Comparison of ENCODE assay signal across 10 mouse cellular contexts in genomic region chr10:110727816-110728215, GRCm38 (mm10). TPM values are rescaled to one million over a fixed set of nuclear protein-coding genes. Genes with fewer than 3 reads are reported as not detected.
A peak's percentile ranks its signal among the peaks of the same experiment; 100 is the strongest.
DNase-seq lines count a peak whose midpoint lies in the region; TF ChIP-seq lines count a peak whose summit lies in the region.
"Had no signal": no experiment of that assay in that cellular context is flagged by ENCODE, and none has a peak within 500 bp of the region (broad histone marks: within the 10 kb centered on the region; RNA-seq: fewer than 3 reads in every experiment).

No protein-coding gene starts in this region.

- H3K79me2 ChIP-seq in C2C12 (ENCODE audit: control insufficient read depth, insufficient read depth), result no peaks in the 10 kb centered on the region

- 52% methylated on average over 4 of the region's 4 CpGs for WGBS in heart, embryonic 10.5 days
- WGBS in limb, embryonic 10.5 days, result 60% methylated on average over 4 of the region's 4 CpGs

- peak; percentile 24 for TF ChIP-seq CTCF in C2C12 (IDR thresholded peaks at IDR 0.05; ENCODE audit: control insufficient read depth, insufficient read depth, insufficient read length)
- TF ChIP-seq CTCF in embryonic fibroblast, embryonic 13.5 days (IDR thresholded peaks at IDR 0.05; ENCODE audit: borderline replicate concordance, insufficient read depth, low read length), result peak; percentile 6; the same call in 1 of the 2 replicates

- peak; percentile 41 for DNase-seq in heart, adult 8-10 months (ENCODE audit: low spot score)
- DNase-seq in heart, embryonic 10.5 days (ENCODE audit: low spot score), result no peak
- peak; percentile 4 for DNase-seq in T-cell, adult 2 months (ENCODE audit: low spot score)
- DNase-seq in limb, embryonic 10.5 days (ENCODE audit: low spot score), result peak; percentile 71
- peak; percentile 72 for DNase-seq in retina, embryonic 14.5 days (ENCODE audit: low spot score)
- DNase-seq in left cerebral cortex, postnatal 36 days (ENCODE audit: low spot score in 2 of 2), result no peak

- H3K79me3 ChIP-seq in C2C12 (ENCODE audit: low read depth), result no peaks in the 10 kb centered on the region

- no peaks in the 10 kb centered on the region for H3K9me3 ChIP-seq in heart, embryonic 10.5 days
- H3K9me3 ChIP-seq in limb, embryonic 10.5 days (replicated peaks), result no peaks in the 10 kb centered on the region
- H3K9me3 ChIP-seq: midbrain, embryonic 12.5 days had no signal

- no peaks in the 10 kb centered on the region for H3K27me3 ChIP-seq in heart, embryonic 10.5 days (ENCODE audit: insufficient read depth, poor library complexity, severe bottlenecking)
- H3K27me3 ChIP-seq in C2C12 (ENCODE audit: control insufficient read depth, insufficient read depth, insufficient read length), result no peaks in the 10 kb centered on the region
- H3K27me3 ChIP-seq in limb, embryonic 10.5 days (ENCODE audit: low read depth, poor library complexity, severe bottlenecking), result no peaks in the 10 kb centered on the region
- H3K27me3 ChIP-seq: midbrain, embryonic 12.5 days had no signal

- no peak overlapping the region for H3ac ChIP-seq in C2C12 (ENCODE audit: control insufficient read depth, insufficient read length, low read depth)

- intact Hi-C loops in left cerebral cortex, postnatal 36 days (cut with DNase I), result no loop called here

- TF ChIP-seq POLR2A in embryonic fibroblast, embryonic 13.5 days (IDR thresholded peaks at IDR 0.05; ENCODE audit: low read depth, low read length), result no peak

- H3K4me1 ChIP-seq in heart, embryonic 10.5 days, result no peaks in the 10 kb centered on the region
- no peaks in the 10 kb centered on the region for H3K4me1 ChIP-seq in embryonic fibroblast, embryonic 13.5 days (ENCODE audit: control insufficient read depth, insufficient read depth, low read length)
- H3K4me1 ChIP-seq in limb, embryonic 10.5 days, result no peaks in the 10 kb centered on the region
- H3K4me1 ChIP-seq: midbrain, embryonic 12.5 days had no signal

- H3K4me3 ChIP-seq in heart, embryonic 10.5 days, result no peak overlapping the region
- no peak overlapping the region for H3K4me3 ChIP-seq in C2C12 (ENCODE audit: insufficient read depth, poor library complexity, severe bottlenecking)
- no peak overlapping the region for H3K4me3 ChIP-seq in embryonic fibroblast, embryonic 13.5 days (ENCODE audit: insufficient read depth, low read length)
- no peak overlapping the region for H3K4me3 ChIP-seq in limb, embryonic 10.5 days
- H3K4me3 ChIP-seq: erythroblast, embryonic 14.5 days; midbrain, embryonic 12.5 days had no signal

- no peaks in the 10 kb centered on the region for H3K36me3 ChIP-seq in heart, embryonic 10.5 days
- no peaks in the 10 kb centered on the region for H3K36me3 ChIP-seq in C2C12 (ENCODE audit: control insufficient read depth, insufficient read depth)
- H3K36me3 ChIP-seq in limb, embryonic 10.5 days, result no peaks in the 10 kb centered on the region
- H3K36me3 ChIP-seq: midbrain, embryonic 12.5 days had no signal

- no peak overlapping the region for H3K27ac ChIP-seq in heart, embryonic 10.5 days
- H3K27ac ChIP-seq in embryonic fibroblast, embryonic 13.5 days (ENCODE audit: insufficient read depth, low read length), result no peak overlapping the region
- H3K27ac ChIP-seq in limb, embryonic 10.5 days, result no peak overlapping the region
- H3K27ac ChIP-seq: midbrain, embryonic 12.5 days had no signal

TF ChIP-seq in C2C12, 6 proteins besides CTCF, POLR2A, EP300 and RAD21:
- no peak for TF ChIP-seq USF1 (IDR thresholded peaks at IDR 0.05; ENCODE audit: low read depth)
- TF ChIP-seq MAX (IDR thresholded peaks at IDR 0.05), result no peak
- no peak for TF ChIP-seq MYOD1 (IDR thresholded peaks at IDR 0.05; ENCODE audit: control insufficient read depth, insufficient read length, low read depth)
- TF ChIP-seq MYOG (IDR thresholded peaks at IDR 0.05; ENCODE audit: control insufficient read depth, extremely low read depth, insufficient read length), result no peak
- no peak for TF ChIP-seq FOSL1 (IDR thresholded peaks at IDR 0.05; ENCODE audit: insufficient read depth, low read length, poor library complexity, severe bottlenecking)
- TF ChIP-seq CEBPB (IDR thresholded peaks at IDR 0.05; ENCODE audit: low read depth), result no peak

RNA-seq across cellular contexts. Expression of gene E2f7, which starts 17.4 kb away (rescaled TPM):
- total RNA-seq in heart, adult 8-10 months (2022), result 1 to 10 TPM in 2 of 4 experiments, under 1 TPM in 2; 0.56 to 1.5 (median 1.1) TPM
- 26.6 and 32.4 TPM in 2 replicates for polyA plus RNA-seq in heart, embryonic 10.5 days (2016; fragmentation: Nextera tagmentation; extraction: Ambion mirVana)
- 15.4 TPM for polyA plus RNA-seq in C2C12 (2012; fragmentation: generic; extraction: Trizol)
- polyA plus RNA-seq in embryonic fibroblast, embryonic 13.5 days (2011; ENCODE audit: insufficient read length, low read depth, missing spikeins), result 10.9 and 14.1 TPM in 2 replicates
- polyA plus RNA-seq in limb, embryonic 10.5 days (2016; fragmentation: Nextera tagmentation; extraction: Ambion mirVana), result 44.7 and 46.6 TPM in 2 replicates
- 1 to 10 TPM in 1 of 2 experiments, under 1 TPM in 1; 0.99 to 1.5 TPM for total RNA-seq in left cerebral cortex, postnatal 36 days (2021)

Comparison
In these comparisons a context has a peak if more than half of its experiments do, and no peak if none do; other contexts are left out.
1. DNase-seq: peak in heart, adult 8-10 months (single experiment), T-cell, adult 2 months (single experiment), limb, embryonic 10.5 days (single experiment) and retina, embryonic 14.5 days (single experiment); none in heart, embryonic 10.5 days (single experiment) and left cerebral cortex, postnatal 36 days (0 of 2).